Mouse (Mus musculus) myocyte (in vitro differentiated cells): ENCODE measurements around the gene Gm45717.

Source experiments
- E2F4 ChIP-seq: IDR thresholded peaks from one replicate; pipeline ENCODE4 v1.6.1; 2011; ENCODE audit warnings: mild to moderate bottlenecking, control low read depth, moderate library complexity; ENCODE audit not compliant: insufficient read depth
- MAX ChIP-seq: IDR thresholded peaks from one replicate; pipeline ENCODE4 v1.6.1; 2011; ENCODE audit warnings: low read depth, mild to moderate bottlenecking, control low read depth
- POLR2A ChIP-seq: IDR thresholded peaks from one replicate; pipeline ENCODE4 v1.6.1; 2011; ENCODE audit warnings: low read depth, mild to moderate bottlenecking, control low read depth, moderate library complexity; ENCODE audit not compliant: insufficient read length

DNA sequence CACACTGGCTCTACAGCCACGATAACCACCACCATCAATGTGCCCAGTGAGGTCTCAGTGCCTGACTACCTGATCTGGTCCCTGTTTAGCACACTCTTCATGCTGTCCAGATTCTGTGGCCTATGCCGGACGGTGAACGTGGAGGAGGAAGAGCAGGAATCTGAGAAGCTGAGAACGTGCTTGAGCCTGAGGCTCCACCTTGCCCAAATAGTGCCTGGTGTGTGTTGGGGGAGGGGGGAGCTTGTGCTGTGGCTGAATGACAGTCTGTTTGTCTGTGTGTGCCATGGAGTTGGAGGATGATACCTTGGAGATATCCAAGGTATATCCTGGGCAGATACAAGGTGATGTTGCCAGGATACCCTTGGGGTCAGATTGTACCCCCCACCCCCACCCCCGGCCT lies 34.4 kb upstream of the Gm45717 start:
- TF ChIP-seq MAX (no peak), POLR2A (no peak), E2F4 (no peak)
